Mouse (Mus musculus) small intestine, adult 2 months (tissue): ENCODE data around the gene Dctn5.

Source experiments
- CTCF ChIP-seq: fragments of 200-500 bp; IDR thresholded peaks from 2 replicates; pipeline ENCODE4 v1.5.1; 2012; ENCODE audit warnings: low read depth, mild to moderate bottlenecking, control low read depth, inconsistent platforms, low read length, moderate library complexity, mixed read lengths; ENCODE audit not compliant: insufficient replicate concordance, insufficient read length; ENCODE audit errors: extremely low read depth
- POLR2A ChIP-seq: fragments of 200-500 bp; IDR thresholded peaks from 2 replicates; pipeline ENCODE4 v1.6.1; 2012; ENCODE audit warnings: low read depth, mild to moderate bottlenecking, control low read depth, inconsistent platforms, low read length, moderate library complexity

GRCm38 (mm10) chr7:122191097-122191496 is 58.3 kb downstream of the Dctn5 start:
- TF ChIP-seq CTCF (no peak), POLR2A (no peak)
